Mouse (Mus musculus) megakaryocyte, embryonic 14.5 days (primary cell): ENCODE results near the gene Serp2. TPM values are rescaled to one million over a fixed set of nuclear protein-coding genes. Genes with fewer than 3 reads are reported as not detected.

Experiments used
- H3K27me3 ChIP-seq: replicated peaks from 2 replicates; pipeline ENCODE3; 2012; ENCODE audit warnings: inconsistent platforms
- H3K36me3 ChIP-seq: replicated peaks from 2 replicates; pipeline ENCODE3; 2012; ENCODE audit warnings: low read length, inconsistent platforms, mixed read lengths
- H3K4me1 ChIP-seq: 2 replicates; pipeline ENCODE4 v1.6.1; 2012; ENCODE audit warnings: inconsistent platforms
- H3K4me3 ChIP-seq: replicated peaks from 2 replicates; pipeline ENCODE3; 2012; ENCODE audit warnings: moderate library complexity, mild to moderate bottlenecking, inconsistent platforms
- H3K9me3 ChIP-seq: 2 replicates; pipeline ENCODE4 v1.6.1; 2012; ENCODE audit warnings: inconsistent platforms
- FLI1 ChIP-seq: IDR thresholded peaks from 2 replicates; pipeline ENCODE4 v1.6.1; 2012; ENCODE audit warnings: low read length, inconsistent platforms, mixed read lengths
- GATA1 ChIP-seq: IDR thresholded peaks from 3 replicates; pipeline ENCODE4 v1.6.1; 2012; ENCODE audit warnings: mixed read lengths, low read length, inconsistent platforms, borderline replicate concordance
- polyA plus RNA-seq: library from polyadenylated mRNA; stranded (reverse); fragments of >175 nt; gene quantifications from 2 replicates; pipeline ENCODE4 v1.2.3, GENCODE M21; 2012; ENCODE audit warnings: low replicate concordance; ENCODE audit not compliant: insufficient read depth

Serp2 gene
- polyA plus RNA-seq, 1 experiment = 0.47 TPM

DNA sequence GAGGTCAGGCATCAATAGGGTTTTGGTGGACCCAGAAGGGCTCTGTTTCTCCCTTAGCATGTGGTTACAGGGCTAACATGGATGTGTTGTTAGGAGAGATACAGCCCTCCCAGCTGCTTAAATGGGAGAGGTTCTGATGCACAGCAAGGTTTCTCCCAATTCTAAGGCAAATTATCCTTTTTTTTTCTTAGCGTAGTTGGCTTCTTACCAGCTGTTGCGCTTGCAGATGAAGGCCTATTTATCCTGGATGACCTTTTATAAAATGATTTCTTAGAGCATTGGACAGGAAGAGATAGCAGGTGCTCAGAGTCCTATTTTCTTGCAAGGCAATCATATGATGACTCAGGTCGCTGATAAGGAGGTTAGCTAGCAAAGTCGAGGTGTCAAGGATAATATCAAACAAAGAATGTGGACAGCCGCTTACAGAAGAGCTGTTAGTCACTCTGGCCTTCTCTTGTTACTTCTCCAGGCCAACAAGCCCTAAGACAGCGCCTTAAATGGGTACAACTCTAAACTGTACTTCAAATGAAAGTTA is 37.7 kb upstream of the Serp2 start:
- Histone ChIP-seq H3K27me3 (peaks cover 4% of the 10 kb centered on the region), H3K9me3 (no peaks in the 10 kb centered on the region), H3K4me1 (peaks cover 70% of the 10 kb centered on the region), H3K4me3 (no peak overlapping the region), H3K36me3 (no peaks in the 10 kb centered on the region)
- TF ChIP-seq FLI1 = no peak
- TF ChIP-seq GATA1 = no peak

DNA sequence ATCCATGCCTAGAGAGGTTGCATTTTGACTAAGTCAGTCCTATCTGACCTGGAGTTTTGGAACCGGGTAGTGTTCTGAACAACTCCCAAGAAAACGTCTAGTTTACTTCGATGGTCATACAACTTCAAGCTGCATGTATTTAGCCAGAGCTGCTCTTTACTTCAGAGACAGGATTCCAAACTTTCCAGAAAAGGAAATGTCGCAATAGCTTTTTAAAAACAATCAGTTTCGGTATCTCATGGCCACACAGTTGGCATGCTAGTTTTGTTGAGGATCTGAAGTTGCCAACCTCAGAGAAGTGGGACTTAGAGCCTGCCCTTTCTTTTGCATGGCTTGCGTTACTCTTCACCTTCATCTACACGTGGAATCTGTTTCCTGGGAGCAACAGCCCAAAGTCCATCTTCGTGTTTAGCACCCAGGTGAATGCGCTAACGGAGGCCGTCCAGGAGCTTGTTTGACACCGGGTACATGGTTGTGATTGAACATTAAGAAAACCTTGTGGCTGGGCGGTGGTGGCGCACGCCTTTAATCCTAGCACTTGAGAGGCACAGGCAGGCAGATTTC is 37.0 kb upstream of the Serp2 start:
- Histone ChIP-seq H3K27me3 (peaks cover 2% of the 10 kb centered on the region), H3K36me3 (no peaks in the 10 kb centered on the region), H3K4me1 (peaks cover 72% of the 10 kb centered on the region), H3K4me3 (no peak overlapping the region), H3K9me3 (no peaks in the 10 kb centered on the region)
- TF ChIP-seq FLI1 (no peak), GATA1 (no peak)

DNA sequence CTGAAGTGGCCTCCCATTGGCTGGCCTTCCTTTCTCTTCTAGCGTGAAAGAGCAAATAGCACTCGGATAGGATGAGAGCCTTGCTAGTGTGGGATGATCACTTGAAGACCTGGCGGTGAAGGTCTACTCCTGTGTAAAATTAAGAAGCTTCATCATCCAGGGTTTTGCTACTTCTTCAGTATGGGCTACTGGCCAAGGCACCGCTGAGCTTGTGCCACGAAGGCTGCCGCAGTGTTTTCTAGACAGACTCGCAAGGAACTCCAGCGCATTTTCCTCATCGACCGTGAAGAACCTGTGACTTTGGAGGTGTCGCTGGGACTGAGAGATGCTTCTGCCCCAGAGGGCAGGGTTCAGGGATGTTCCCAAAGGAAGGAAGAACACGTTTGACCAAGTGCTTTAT is 36.0 kb upstream of the Serp2 start:
- Histone ChIP-seq H3K9me3 (no peaks in the 10 kb centered on the region), H3K4me3 (no peak overlapping the region)
- TF ChIP-seq FLI1 = no peak
- no peak for TF ChIP-seq GATA1

DNA sequence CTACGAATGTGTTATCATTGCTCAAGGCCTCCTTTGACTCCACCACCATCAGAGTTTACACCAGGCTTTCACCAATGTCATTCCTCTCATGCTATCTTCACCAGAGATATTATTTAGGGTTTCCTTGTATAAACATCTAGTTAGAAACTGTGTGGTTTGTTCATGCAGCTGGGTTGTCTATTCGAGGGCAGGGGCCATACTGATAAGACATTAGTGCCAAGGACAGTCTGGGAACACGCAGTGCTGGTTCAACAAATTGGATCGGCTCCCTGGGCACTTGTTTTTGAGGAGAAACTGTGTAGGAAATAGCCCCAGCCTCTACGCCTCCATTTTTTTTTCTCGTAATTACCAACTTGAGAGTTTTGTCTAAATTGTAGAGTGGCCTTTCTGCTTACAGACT is 35.4 kb upstream of the Serp2 start:
- Histone ChIP-seq H3K4me1 (peaks cover 77% of the 10 kb centered on the region), H3K36me3 (no peaks in the 10 kb centered on the region), H3K9me3 (no peaks in the 10 kb centered on the region), H3K27me3 (peaks cover 2% of the 10 kb centered on the region), H3K4me3 (no peak overlapping the region)
- TF ChIP-seq GATA1 = no peak
- TF ChIP-seq FLI1 = no peak

More for the DNA sequence above, 36.0 kb upstream of the Serp2 start:
- Histone ChIP-seq H3K27me3 (peaks cover 2% of the 10 kb centered on the region), H3K4me1 (peaks cover 73% of the 10 kb centered on the region), H3K36me3 (no peaks in the 10 kb centered on the region)

DNA sequence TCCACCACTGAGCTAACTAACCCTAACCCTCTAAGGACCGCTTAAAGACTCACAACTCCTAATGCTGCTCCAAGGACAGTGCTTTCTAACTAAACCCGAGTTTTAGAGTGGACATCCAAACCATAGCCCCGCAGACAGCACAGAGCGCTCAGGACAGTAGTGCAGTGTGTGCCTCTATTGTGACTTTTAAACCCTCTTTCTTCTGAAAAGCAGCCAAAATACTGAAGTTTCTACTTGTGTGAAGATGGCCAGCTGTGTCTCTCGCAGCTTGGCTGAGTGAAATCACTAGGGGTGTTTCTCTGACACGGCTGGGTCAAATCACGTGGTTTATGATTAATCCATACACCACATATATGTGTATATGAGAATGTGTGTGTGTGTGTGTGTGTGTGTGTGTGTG is 33.4 kb upstream of the Serp2 start:
- no peak for TF ChIP-seq FLI1
- no peak for TF ChIP-seq GATA1
- Histone ChIP-seq H3K4me3 (no peak overlapping the region), H3K9me3 (no peaks in the 10 kb centered on the region), H3K36me3 (no peaks in the 10 kb centered on the region), H3K4me1 (peaks cover 92% of the 10 kb centered on the region), H3K27me3 (no peaks in the 10 kb centered on the region)

DNA sequence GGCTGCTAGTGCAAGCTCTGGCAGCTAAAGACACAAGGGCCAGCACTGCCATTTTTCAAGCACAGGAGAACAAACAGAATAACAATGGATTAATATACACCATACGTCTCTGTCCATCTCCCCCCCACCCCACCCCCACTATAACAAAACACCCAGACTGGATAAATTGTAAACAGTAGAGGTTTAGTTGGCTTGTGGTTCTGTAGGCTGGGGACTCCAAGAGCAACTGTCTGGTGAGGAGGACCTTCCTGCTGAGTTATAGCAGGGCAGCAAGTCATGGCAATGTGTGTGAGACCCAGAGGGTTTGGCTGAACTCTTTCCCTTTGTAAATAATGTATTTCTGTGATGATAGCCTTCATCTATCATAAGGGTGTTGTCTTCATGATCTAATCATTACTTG is 33.0 kb upstream of the Serp2 start:
- Histone ChIP-seq H3K36me3 (no peaks in the 10 kb centered on the region), H3K4me3 (no peak overlapping the region), H3K9me3 (no peaks in the 10 kb centered on the region), H3K27me3 (no peaks in the 10 kb centered on the region), H3K4me1 (peaks cover 91% of the 10 kb centered on the region)
- no peak for TF ChIP-seq GATA1
- TF ChIP-seq FLI1 = no peak

DNA sequence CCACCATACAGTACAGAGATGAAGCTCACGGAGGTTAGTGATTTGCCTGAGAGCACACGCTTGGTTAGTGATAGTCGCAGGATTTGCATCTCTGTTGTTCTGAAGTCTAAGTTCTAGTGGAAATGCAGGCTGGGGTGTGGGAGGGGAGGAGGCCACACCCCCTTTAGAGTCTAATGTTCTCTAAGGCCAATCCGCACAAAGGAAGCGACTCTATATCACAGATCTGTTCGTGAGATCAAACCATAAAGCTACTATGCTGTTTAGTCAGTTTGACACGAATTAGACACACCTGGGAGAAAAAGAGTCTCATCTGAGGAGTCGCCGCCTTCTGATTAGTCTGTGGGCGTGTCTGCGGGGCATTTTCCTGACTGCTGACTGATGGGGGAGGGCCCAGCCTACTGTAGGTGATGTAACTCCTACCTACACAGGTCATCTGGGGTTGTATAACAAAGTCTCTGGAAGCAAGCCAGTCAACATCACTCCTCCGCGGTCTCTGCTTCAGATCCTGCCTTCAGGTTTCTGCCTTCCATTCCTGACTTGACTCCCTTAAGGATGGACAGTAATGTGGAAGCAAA is 29.2 kb upstream of the Serp2 start:
- no peaks in the 10 kb centered on the region for H3K9me3 ChIP-seq
- H3K4me1 ChIP-seq = peaks cover 71% of the 10 kb centered on the region
- H3K4me3 ChIP-seq = no peak overlapping the region
- no peaks in the 10 kb centered on the region for H3K27me3 ChIP-seq
- H3K36me3 ChIP-seq = no peaks in the 10 kb centered on the region
- TF ChIP-seq FLI1 (no peak), GATA1 (no peak)

DNA sequence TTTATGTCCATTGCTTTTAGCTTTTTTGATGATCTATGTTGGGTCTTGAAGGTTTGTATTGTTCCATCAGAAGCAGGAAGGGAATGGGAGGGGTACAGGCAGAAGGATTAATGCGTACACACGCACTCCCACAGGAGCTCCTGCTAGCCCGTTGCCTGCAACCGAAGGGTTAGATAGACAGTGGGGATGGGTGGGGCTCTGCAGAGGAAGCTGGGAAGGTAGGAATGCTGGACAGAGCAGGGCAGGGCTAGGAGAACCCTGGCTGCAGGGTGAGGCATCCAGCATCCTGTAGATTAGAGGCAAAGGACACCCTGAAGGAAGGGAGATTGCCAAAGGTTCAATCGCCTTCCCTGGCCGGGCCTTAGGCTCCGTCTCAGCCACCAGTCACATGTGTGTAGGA is 27.3 kb upstream of the Serp2 start:
- Histone ChIP-seq H3K27me3 (no peaks in the 10 kb centered on the region), H3K9me3 (no peaks in the 10 kb centered on the region), H3K4me1 (peaks cover 68% of the 10 kb centered on the region), H3K36me3 (no peaks in the 10 kb centered on the region), H3K4me3 (peak overlapping the region; percentile 48)
- TF ChIP-seq GATA1 (no peak), FLI1 (no peak)

DNA sequence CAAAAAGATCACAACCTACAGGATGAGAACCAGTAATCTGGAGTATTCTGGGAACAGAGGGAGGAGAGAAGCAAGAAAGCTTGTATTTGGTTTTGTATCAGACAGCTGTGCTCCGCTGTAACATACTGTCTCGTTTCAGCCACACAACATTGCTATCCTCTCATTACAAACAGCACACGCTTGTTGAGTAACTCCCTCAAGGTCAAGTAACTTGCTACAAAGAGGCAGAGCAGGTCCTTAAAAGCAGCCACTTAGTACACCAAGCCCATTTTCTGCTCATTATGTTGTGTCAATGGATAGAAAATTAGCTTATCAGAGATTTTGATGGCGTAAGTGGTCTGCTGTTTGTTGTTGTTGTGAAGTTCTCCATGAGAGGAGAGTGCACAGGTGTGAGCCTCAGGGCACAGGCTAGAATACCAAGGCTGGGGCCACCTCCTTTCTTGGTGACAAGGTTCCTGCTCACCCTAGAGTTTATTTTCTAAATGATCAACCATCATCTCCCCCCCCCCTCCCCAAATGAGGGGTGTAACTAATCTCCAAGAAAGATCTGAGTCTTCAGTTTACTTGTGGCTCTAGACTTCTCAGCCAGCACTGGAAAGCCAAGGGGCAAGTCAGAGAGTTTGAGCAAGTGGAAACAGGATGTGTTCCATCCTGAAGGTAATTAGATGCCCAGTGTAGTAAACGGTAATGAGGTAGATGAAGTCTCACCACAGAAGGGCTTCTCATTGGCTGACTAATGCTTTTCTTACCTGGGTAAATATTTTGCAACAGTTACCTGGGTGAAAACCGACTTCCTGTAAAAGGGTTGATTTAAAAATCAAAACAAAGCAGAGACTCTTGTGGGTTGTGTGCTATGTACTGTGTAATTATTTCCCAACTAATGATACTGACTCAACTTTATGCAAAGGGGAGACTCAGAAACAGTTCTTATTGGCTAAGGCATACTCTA is 25.6 kb upstream of the Serp2 start:
- H3K4me1 ChIP-seq = peaks cover 51% of the 10 kb centered on the region
- no peak overlapping the region for H3K4me3 ChIP-seq
- TF ChIP-seq GATA1 = no peak
- no peak for TF ChIP-seq FLI1
- H3K9me3 ChIP-seq = no peaks in the 10 kb centered on the region
- H3K36me3 ChIP-seq = no peaks in the 10 kb centered on the region
- H3K27me3 ChIP-seq = no peaks in the 10 kb centered on the region

DNA sequence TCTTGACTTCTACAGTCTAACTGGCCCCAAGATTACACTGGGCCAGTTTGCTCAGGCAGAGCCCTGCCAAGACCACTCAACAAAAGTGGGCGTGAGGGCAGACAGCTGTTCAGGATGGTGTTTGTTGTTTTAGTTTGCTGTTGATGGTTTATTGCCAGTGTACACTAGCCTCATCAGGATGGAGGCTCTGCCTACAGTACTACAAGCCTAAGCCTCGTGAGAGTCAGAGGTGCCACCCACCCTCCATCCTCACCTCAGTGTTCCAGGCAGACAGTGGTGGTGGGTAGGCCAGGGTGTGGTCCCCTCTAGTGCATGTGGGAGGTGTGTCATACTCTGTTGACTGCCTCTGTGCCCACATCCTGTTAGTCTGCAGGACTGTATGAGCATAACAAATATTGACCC is 23.0 kb upstream of the Serp2 start:
- Histone ChIP-seq H3K9me3 (no peaks in the 10 kb centered on the region), H3K27me3 (no peaks in the 10 kb centered on the region), H3K4me1 (peaks cover 36% of the 10 kb centered on the region), H3K4me3 (no peak overlapping the region), H3K36me3 (no peaks in the 10 kb centered on the region)
- TF ChIP-seq FLI1 (no peak), GATA1 (no peak)
